Mouse (Mus musculus) left cerebral cortex, adult 2 months (tissue): ENCODE results near the gene 3110009E18Rik. TPM values are rescaled to one million over a fixed set of nuclear protein-coding genes. Genes with fewer than 3 reads are reported as not detected.
A peak's percentile ranks its signal among the peaks of the same experiment; 100 is the strongest.

ENCODE experiments used
- DNase-seq, 2 experiments: peaks; one replicate each; pipeline ENCODE4 v3.0.0; 2021 to 2022; ENCODE audit warnings: low spot score in 2 of 2, mixed read lengths in 1 of 2; ENCODE audit errors: extremely low spot score in 1 of 2
- H3K27ac ChIP-seq: fragments of 200-600 bp; 2 replicates; pipeline ENCODE4 v1.8.1; 2022
- H3K4me3 ChIP-seq: fragments of 200-600 bp; 2 replicates; pipeline ENCODE4 v1.8.1; 2022
- CTCF ChIP-seq: fragments of 200-600 bp; IDR thresholded peaks from 2 replicates; pipeline ENCODE4 v1.8.1; 2022; ENCODE audit warnings: antibody characterized with exemption, mild to moderate bottlenecking, moderate library complexity
- intact Hi-C: fragments of 180-260 bp; cut with DNase I; formaldehyde crosslinking; loops from one replicate; pipeline ENCODE4 v1.15.1; 2025
- total RNA-seq, 2 experiments: library from RNA; stranded (reverse); gene quantifications; 2 replicates each; pipeline ENCODE4 v1.2.3; 2021

3110009E18Rik gene
- total RNA-seq, 2 experiments from 2014 or later: 6.3 to 6.8 TPM

GRCm38 (mm10) chr1:120190300-120190699 lies 69.3 kb downstream of the 3110009E18Rik start:
- intact Hi-C loops: no loop called here
- Histone ChIP-seq H3K4me3 (no peak overlapping the region), H3K27ac (no peak overlapping the region)
- no peak for DNase-seq
- TF ChIP-seq CTCF: no peak; the same call in 1 of the 2 replicates

- H3K4me3 ChIP-seq: no peak overlapping the region
- no peak for DNase-seq
- intact Hi-C loops: no loop called here
- no peak for TF ChIP-seq CTCF
- peak overlapping the region; percentile 72 for H3K27ac ChIP-seq
These were observed 70.0 kb downstream of the 3110009E18Rik start for GRCm38 (mm10) chr1:120190946-120191345.

GRCm38 (mm10) chr1:120192321-120192720 lies 71.3 kb downstream of the 3110009E18Rik start:
- intact Hi-C loops: no loop called here
- Histone ChIP-seq H3K4me3 (no peak overlapping the region), H3K27ac (no peak overlapping the region)
- no peak for DNase-seq
- no peak for TF ChIP-seq CTCF

GRCm38 (mm10) chr1:120193586-120193985 lies 72.6 kb downstream of the 3110009E18Rik start:
- intact Hi-C loops: no loop called here
- no peak for TF ChIP-seq CTCF
- Histone ChIP-seq H3K27ac (no peak overlapping the region), H3K4me3 (no peak overlapping the region)
- DNase-seq: no peak

- TF ChIP-seq CTCF: no peak
- H3K4me3 ChIP-seq: no peak overlapping the region
- intact Hi-C loops: loop anchor here (5.0 kb wide), 2 partner anchors 71 to 141 kb away; no protein-coding TSS in a partner anchor
- no peak for DNase-seq
- no peak overlapping the region for H3K27ac ChIP-seq
These were observed 75.0 kb downstream of the 3110009E18Rik start for GRCm38 (mm10) chr1:120195947-120196346.

- no peak for DNase-seq
- intact Hi-C loops: loop anchor here (1.0 to 5.0 kb wide), 3 partner anchors 71 to 353 kb away; no protein-coding TSS in a partner anchor
- no peak overlapping the region for H3K27ac ChIP-seq
- no peak overlapping the region for H3K4me3 ChIP-seq
- no peak for TF ChIP-seq CTCF
These were observed 75.7 kb downstream of the 3110009E18Rik start for GRCm38 (mm10) chr1:120196724-120197123.

DNA sequence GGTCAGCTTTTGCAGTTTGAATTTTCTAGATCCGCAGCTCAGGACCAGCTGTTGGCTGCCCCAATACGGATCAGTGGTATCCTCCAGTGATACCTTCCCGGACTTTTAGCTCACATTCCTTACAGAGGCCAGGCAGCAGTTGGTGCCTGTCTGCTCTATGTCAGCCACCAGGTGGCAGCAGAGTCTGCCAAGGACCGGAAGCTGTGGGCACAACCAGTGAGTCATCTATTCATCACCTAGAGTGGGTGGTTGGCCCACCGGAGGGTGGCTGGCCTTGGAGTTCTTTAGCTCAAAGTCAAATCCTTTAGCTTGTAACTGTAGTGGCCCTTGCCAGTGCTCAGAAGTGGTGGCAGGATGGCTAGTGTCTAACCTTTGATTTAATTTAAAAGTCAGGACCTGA lies 76.2 kb downstream of the 3110009E18Rik start:
- TF ChIP-seq CTCF: peak; percentile 98
- no peak overlapping the region for H3K4me3 ChIP-seq
- peak; percentile 78 to 86 for DNase-seq
- intact Hi-C loops: loop anchor here (1.0 to 5.0 kb wide), 3 partner anchors 70 to 352 kb away; no protein-coding TSS in a partner anchor
- no peak overlapping the region for H3K27ac ChIP-seq

DNA sequence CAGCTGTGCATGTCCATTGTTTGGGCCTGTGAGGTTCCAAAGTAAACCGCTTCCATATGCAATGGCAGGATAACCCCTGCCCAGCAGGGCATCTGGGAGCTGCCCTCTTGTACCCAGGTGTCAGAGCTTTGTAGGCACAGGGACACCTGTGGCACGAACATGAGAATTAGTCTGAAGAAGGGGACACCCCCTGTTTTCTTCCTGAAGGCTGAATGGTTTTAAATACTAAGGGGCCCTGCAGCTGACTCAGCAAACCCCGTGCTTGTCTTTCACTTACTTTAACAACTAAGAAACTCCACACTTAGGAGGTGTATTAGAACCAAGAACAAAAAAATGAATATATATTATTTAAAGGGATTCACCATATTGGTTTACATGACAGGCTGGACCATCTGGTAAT lies 77.2 kb downstream of the 3110009E18Rik start:
- TF ChIP-seq CTCF: no peak
- Histone ChIP-seq H3K27ac (no peak overlapping the region), H3K4me3 (no peak overlapping the region)
- intact Hi-C loops: loop anchor here (5.0 kb wide), 2 partner anchors 69 to 139 kb away; no protein-coding TSS in a partner anchor
- no peak for DNase-seq

- no peak overlapping the region for H3K4me3 ChIP-seq
- intact Hi-C loops: loop anchor here (5.0 kb wide), 2 partner anchors 68 to 138 kb away; no protein-coding TSS in a partner anchor
- no peak for DNase-seq
- no peak overlapping the region for H3K27ac ChIP-seq
- TF ChIP-seq CTCF: no peak
These were observed 78.0 kb downstream of the 3110009E18Rik start for GRCm38 (mm10) chr1:120198942-120199341.

DNA sequence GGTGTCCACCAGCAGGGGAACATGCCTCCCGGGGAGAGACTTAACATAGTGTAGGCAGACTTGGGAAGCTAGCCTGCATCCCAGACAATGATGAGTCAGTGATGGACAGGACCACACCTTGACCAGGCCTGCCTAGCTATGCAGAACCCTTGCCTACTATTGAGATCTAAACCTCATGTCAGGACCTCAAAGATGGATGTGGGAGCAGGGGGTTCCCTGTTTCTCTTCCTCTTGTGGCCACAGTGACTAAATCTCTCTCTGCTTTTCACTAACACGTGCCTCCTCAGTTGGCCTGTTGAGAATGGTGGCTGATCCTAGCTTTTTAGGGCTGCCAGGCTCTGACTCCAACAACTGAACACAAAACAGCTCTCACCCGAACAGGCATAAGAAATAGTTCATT lies 81.6 kb downstream of the 3110009E18Rik start:
- Histone ChIP-seq H3K27ac (no peak overlapping the region), H3K4me3 (no peak overlapping the region)
- intact Hi-C loops: no loop called here
- TF ChIP-seq CTCF: no peak; the same call in 1 of the 2 replicates
- DNase-seq: no peak

GRCm38 (mm10) chr1:120203836-120204235 lies 82.8 kb downstream of the 3110009E18Rik start:
- no peak overlapping the region for H3K27ac ChIP-seq
- H3K4me3 ChIP-seq: no peak overlapping the region
- TF ChIP-seq CTCF: no peak
- intact Hi-C loops: no loop called here
- no peak for DNase-seq

DNA sequence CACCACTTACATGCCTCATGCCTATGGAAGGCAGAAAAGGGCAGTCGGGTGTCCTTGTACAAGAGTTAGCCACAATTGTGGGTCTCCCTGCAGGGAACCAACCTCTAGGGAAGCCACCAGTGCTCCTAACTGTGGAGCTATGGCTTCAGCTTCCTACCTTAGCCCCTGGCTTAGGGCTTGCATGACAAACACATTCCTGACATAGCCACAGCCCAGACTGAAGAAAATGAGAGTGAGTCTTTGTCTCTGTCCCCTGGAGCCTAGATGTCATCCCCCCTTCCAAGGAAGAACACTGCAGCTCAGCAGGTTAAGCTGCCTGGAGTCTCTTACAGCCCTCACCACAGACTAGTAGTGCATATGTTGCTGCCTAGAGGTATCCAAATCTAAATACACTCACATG lies 83.8 kb downstream of the 3110009E18Rik start:
- Histone ChIP-seq H3K27ac (no peak overlapping the region), H3K4me3 (no peak overlapping the region)
- DNase-seq: no peak
- intact Hi-C loops: no loop called here
- TF ChIP-seq CTCF: no peak

- intact Hi-C loops: no loop called here
- DNase-seq: peak; percentile 35 to 65
- H3K4me3 ChIP-seq: no peak overlapping the region
- TF ChIP-seq CTCF: no peak
- no peak overlapping the region for H3K27ac ChIP-seq
These were observed 86.6 kb downstream of the 3110009E18Rik start for GRCm38 (mm10) chr1:120207568-120207967.
